Mouse (Mus musculus): ENCODE data around the gene Mars.

Mars gene

DNA sequence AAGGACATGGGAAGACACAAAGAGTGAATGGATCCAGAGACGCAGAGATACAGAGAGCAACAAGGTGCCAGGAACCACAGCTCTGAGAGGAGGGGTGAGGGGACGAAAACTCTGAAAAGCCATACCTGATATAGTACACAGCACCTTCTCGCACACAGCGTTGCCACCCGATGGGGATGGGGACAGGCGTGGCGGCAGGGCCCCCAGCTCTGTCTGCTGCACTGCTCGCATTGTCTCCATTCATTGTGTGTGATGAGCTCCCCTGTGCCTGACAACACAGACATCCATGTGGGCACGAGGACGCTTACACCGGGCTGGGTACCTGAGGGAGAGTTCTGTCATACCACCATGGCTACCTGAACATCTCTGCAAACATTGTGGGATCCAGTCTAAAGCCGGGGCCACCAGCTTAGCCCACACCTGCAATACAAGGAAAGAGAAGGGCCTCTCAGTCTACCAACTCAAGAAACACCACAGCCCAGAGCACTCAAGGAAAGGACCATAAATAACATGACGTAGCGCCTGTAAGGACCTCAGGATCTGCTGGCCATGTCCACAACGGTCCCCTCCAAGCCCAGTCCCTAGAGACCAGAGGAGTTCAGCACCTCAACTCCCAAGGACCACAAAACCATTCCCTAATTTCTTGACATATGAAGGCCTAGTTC lies 24.2 kb downstream of the Mars start:
- no peak for DNase-seq (ENCODE audit: low spot score)

DNA sequence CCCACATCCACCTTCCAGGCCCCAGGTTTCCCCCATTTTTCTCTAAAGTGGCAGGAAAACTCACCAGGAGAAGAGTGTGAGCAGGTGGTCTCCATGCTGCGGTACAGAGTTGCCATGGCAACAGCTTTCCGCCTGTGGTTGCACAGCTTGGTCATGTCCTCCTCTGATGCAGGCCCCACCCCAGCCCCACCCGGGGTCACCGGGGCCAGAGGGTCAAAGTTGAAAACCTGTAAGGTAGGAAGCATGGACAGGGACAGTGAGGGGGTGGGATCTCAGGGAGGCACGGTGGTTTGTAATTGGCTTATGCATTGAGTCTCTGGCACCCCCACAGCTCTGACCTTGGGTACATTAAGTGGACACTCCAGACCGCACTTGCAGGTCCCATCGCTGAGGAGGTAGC lies 24.9 kb downstream of the Mars start:
- DNase-seq (ENCODE audit: low spot score) = no peak

DNA sequence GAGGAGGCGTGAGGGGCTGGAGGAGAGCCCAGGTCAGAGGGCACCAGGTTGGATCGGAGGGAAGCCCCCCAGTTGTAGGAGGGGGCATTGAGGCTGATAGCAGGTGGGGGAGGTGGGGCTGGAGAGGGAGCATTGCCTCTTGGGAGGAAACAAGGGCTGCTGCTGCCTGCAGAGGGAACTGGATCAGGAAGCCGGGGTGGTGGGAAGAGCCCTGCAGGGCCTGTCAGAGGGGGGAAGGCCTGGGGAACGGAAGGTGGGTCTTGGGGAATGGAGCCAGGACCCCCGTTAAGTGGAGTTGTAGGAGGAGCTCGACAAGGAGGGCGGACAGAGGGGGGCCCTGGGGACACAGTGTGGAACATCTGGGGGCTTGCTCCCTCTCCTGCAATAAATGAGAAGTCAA lies 25.4 kb downstream of the Mars start:
- no peak for DNase-seq (ENCODE audit: low spot score)

DNA sequence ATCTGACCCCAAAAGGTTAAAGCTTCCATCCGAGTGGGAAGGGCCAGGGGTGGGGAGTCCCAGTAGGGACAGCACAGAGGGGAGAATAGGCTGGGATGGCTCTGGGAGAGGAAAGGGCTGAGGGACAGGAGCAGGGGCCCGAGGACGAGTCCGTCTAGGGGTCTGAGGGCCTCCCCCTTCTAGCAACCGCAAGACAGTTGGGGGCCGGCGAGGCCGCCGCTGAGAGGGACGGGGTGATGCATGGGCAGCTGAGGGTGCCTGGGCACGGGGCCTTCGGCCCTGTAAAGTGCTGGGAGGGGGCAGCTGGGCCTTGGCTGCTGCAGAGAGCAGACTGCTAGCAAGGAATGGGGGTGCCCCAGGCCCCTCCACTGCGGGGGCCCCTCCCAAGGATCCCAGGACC lies 25.9 kb downstream of the Mars start:
- DNase-seq (ENCODE audit: low spot score) = no peak

GRCm38 (mm10) chr10:127284724-127285500 lies 26.7 kb downstream of the Mars start:
- DNase-seq (ENCODE audit: low spot score) = no peak

GRCm38 (mm10) chr10:127284105-127284622 lies 27.4 kb downstream of the Mars start:
- no peak for DNase-seq (ENCODE audit: low spot score)

GRCm38 (mm10) chr10:127282620-127283215 lies 28.9 kb downstream of the Mars start:
- DNase-seq (ENCODE audit: low spot score) = no peak

GRCm38 (mm10) chr10:127281316-127281715 lies 30.3 kb downstream of the Mars start:
- DNase-seq (ENCODE audit: low spot score) = no peak

DNA sequence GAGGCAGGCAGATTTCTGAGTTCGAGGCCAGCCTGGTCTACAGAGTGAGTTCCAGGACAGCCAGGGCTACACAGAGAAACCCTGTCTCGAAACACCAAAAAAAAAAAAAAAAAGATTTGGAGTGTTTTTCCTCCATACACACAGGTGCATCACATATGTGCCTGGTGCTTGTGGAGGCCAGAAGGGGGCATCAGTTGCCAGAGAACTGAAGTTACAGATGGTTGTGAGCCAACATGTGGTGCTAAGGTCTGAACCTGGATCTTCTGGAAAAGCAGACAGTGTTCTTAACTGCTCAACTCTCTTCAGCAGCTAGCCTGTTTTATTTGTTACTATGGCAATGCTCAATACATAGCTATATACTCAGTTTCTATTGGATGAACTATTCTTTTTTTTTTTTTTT lies 31.9 kb downstream of the Mars start:
- DNase-seq (ENCODE audit: low spot score) = no peak

- DNase-seq (ENCODE audit: low spot score) = peak; percentile 10
These were observed 37.1 kb downstream of the Mars start for GRCm38 (mm10) chr10:127274261-127275022.

- DNase-seq (ENCODE audit: low spot score) = no peak
These were observed 39.2 kb downstream of the Mars start for GRCm38 (mm10) chr10:127272371-127272770.

DNA sequence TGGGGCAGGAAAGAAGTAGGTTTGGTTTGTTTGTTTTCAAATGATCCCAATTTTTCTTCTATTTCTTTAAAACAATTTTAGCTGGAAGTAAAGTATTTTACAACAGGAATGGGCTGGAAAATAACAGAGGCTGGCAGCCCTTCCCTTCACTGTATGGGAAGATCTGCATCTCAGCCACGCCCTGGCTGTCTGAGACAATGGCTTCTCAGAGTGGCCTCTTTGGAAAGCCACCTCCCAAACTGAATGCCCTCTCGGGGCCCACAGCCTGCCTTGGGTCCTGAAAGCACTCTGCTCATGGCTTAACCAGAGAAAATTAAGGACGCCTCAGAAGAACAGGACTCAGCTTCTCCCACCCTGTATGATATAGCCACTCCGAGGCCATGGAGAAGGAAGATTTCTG lies 41.7 kb downstream of the Mars start:
- DNase-seq (ENCODE audit: low spot score) = no peak

DNA sequence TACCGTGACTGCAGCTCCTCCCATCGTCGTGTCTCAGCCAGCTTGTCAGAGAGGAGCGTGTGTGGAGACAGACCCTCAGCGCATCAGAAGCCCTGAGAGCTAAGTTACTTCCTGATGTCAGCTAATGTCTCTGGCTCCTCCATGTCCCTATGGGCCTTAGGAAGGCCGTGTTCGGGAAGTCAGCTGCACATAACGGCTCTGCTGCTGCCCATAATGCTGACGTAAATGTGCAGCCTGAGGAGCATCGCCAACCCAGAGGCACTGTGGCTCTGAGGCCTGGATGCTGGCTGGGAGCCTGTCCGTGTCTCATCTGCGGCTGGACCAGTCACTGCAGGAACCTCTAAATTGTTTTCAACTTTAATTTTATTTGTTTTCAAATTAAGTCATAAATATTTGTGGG lies 42.5 kb downstream of the Mars start:
- no peak for DNase-seq (ENCODE audit: low spot score)

GRCm38 (mm10) chr10:127268401-127268800 lies 43.2 kb downstream of the Mars start:
- DNase-seq (ENCODE audit: low spot score) = no peak

- no peak for DNase-seq (ENCODE audit: low spot score)
These were observed 44.3 kb downstream of the Mars start for GRCm38 (mm10) chr10:127267318-127267717.

- peak; percentile 98 for DNase-seq (ENCODE audit: low spot score)
These were observed 45.2 kb downstream of the Mars start, which contains the start of gene Dctn2 for GRCm38 (mm10) chr10:127266112-127267091. Gene Dctn2 (plus strand): TSS chr10:127266368.

GRCm38 (mm10) chr10:127265727-127266111 lies 45.9 kb downstream of the Mars start:
- peak; percentile 40 for DNase-seq (ENCODE audit: low spot score)

GRCm38 (mm10) chr10:127264971-127265370 lies 46.6 kb downstream of the Mars start:
- no peak for DNase-seq (ENCODE audit: low spot score)

DNA sequence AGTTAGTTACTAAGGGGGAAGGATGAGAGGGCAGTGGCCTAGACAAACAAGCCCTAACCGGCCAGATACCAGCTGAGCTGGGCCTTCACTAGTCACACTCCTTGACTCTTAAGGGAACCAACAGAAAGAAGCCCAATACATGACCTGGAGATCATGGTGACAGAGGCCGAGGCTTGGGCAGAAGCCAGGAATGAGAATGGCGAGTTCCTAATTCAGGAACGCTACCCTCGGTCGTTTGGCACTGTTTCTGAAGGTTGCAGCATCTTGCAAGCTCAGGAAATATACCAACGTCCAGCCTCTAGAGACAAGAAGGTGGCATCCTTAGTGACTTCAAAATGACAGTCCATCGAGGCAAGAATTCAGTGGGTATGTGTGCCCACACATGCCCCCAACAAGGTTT lies 47.2 kb downstream of the Mars start:
- no peak for DNase-seq (ENCODE audit: low spot score)

GRCm38 (mm10) chr10:127263631-127264030 lies 48.0 kb downstream of the Mars start:
- no peak for DNase-seq (ENCODE audit: low spot score)
